Mouse (Mus musculus) hematopoietic stem cell, adult 5-6 weeks (primary cell): ENCODE results near the gene Fbln1. TPM values are rescaled to one million over a fixed set of nuclear protein-coding genes. Genes with fewer than 3 reads are reported as not detected.
A peak's percentile ranks its signal among the peaks of the same experiment; 100 is the strongest.

ENCODE experiments used
- ATAC-seq, 2 experiments: fragments of 125-278 bp in 1 of 2; replicated peaks in 1 of 2; 2 replicates each; pipeline ENCODE4 v1.8.0; 2016 to 2017; ENCODE audit warnings: inconsistent platforms in 2 of 2, mild to moderate bottlenecking in 2 of 2, moderate number of reproducible peaks in 2 of 2, low read depth in 1 of 2, moderate TSS enrichment in 1 of 2; ENCODE audit not compliant: low FRiP score in 2 of 2, poor library complexity in 2 of 2, severe bottlenecking in 2 of 2, insufficient read depth in 1 of 2, low TSS enrichment in 1 of 2
- total RNA-seq: library from RNA; stranded (forward); fragments of 172-1452, 232-1000 nt; gene quantifications from 2 replicates; pipeline ENCODE4 v1.2.3, GENCODE M21; 2017

Fbln1 gene
- total RNA-seq: 0.88 and 1.2 TPM in 2 replicates

- peak in 1 of 2 experiments; percentile 29; a peak in 2 of 4 replicates for ATAC-seq
These were observed at the start of gene Fbln1 for GRCm38 (mm10) chr15:85205792-85206702. TSS of gene Fbln1 (plus strand) at chr15:85205949.

DNA sequence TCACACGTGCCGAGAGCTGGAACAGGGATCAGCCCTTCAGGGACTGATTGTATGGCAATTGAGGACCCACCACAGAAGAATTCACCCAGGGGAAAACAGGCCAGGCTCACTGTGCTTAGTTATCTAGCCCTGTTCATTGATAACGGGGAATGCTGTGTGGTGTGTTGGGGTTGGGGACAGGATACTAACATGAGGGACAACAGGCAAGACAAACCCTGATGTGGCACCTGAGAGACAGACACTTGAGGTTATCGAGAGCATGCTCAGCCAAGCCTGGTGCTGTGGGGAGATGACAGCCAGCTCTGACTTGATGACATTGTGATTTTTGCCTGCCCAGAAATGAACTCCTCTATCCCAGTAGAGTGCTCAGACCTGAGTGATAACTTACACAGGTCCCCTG, 49.6 kb upstream of the Fbln1 start:
- no peak for ATAC-seq

DNA sequence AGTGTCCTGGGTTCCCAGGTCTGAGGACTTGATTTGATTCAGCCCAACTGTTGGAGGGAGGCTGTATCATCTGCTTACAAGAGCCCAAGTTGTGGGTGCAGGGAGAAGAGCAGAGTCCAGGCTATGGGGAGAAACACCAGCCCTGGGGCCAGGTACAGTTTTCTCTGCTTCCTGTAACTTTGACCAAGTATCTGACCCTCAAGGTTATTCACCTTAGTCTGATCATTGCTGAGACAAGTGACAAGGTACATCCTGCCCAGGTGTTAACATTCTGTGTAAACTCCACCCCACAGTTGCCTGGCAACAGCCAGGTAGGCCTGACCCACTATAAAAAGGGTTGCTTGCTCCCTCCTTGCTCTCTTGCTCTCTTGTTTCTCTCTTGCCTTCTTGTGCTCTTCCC, 44.3 kb upstream of the Fbln1 start:
- no peak for ATAC-seq

GRCm38 (mm10) chr15:85162693-85163663, 42.8 kb upstream of the Fbln1 start:
- no peak for ATAC-seq

GRCm38 (mm10) chr15:85166433-85166933, 39.3 kb upstream of the Fbln1 start:
- 0 out of 4 replicates have a peak, but pooled peaks of 1 of the 2 experiments have one; percentile 37 for ATAC-seq

DNA sequence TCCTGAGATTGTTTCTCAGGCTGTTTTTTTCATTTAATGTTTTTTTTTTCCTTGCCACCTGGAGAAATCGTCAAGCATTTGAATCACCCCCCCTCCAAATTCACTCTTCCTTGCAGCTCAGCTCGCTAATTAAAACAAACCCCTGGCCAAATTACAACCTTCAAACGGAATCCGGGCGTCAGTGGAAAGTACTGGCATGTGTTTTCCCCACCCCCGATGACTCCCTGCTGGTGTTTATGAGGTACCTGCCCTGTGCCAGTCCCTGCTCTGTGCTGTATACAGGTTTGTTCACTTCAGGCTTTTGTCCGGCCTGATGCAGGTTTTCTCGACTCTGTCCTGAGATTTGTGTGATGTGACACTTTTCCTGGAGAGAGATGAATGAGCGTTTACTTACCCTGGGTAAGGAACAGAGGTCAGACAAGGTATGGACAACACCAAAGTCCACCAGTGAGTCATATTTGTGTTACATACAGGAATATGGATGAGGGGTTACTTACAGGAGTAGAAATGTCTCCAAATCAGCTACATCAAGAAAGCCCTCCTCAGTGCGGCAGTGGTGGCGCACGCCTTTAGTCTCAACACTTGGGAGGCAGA, 38.6 kb upstream of the Fbln1 start:
- no peak for ATAC-seq

GRCm38 (mm10) chr15:85172054-85172453, 33.7 kb upstream of the Fbln1 start:
- ATAC-seq: no peak

DNA sequence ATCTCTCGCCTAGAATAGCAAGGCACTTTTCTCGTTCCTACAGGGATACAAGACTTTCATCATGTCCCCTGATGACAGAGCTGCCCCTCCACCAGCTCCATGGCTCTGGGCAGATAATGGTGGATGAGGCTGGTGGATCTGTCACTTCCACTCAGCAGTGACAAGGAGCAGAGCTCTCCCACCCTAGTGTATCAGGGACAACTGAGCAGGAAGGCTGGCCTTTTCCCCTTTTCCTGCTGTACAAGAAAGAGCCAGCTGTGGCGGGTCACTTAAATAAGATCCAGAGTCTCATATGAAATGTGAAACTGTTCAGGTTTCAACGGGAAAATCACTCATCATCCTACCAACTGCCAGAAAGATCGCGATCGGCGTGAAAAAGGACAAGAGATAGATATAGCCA, 32.3 kb upstream of the Fbln1 start:
- no peak for ATAC-seq

DNA sequence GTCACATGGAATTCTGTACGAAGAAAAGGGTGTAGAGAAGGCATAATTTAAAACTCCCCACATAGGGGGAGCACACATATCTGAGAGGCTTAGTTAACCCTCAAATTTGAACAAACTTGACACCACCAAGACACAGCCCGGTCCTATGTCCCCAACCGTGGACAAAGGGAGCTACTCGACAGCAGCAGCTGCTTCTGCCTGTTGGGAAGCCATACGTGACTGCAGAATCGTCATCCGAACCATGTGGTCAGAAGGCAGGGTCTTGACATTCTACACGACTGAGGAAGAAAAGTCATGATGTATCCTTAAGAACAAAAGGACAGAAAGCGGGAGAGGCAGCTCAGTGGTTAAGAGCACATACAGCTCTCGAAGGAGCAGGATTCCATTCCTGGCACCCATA, 31.7 kb upstream of the Fbln1 start:
- no peak for ATAC-seq

- ATAC-seq: peak in 1 of 2 experiments; percentile 58; a peak in 1 of 4 replicates
These were observed 28.2 kb upstream of the Fbln1 start for GRCm38 (mm10) chr15:85177576-85177975.

DNA sequence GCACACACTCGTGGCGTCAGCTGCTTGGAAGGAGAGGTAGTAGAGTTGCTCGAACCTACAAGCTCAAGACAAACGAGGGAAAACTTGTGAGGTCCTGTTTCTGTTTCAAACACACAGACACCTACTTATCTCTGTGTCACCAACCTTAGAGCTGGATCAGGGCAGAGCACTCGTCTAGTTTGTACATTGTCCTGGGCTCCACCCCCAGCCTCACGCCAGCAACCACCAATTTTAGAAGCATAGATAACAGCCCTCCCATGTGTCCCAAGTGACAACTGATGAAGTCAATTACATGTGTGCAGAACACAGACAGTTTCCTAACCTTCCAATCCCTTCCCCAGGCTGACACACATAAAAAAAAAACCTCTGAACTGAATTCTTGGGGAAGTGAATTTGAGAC, 27.6 kb upstream of the Fbln1 start:
- ATAC-seq: no peak

GRCm38 (mm10) chr15:85179528-85180180, 26.1 kb upstream of the Fbln1 start:
- ATAC-seq: no peak

DNA sequence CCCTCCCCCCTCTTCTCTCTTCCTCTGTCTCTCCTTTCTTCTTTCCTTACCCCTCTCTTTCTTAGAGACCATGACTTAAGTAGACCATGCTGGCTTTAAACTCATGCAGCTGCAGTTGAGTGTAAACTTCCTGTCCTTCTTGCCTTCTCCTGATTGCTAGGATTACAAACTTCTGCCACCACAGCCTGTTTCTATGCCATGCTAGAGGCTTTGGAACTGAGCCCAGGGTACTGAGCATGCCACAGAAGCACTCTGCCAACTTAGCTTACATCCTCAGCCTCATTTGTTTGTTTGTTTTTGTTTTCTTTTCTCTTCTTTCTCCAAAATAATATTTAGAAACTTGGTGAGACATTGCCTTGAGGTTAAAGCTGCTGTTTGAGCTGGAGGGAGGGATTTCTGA, 25.4 kb upstream of the Fbln1 start:
- no peak for ATAC-seq

- no peak for ATAC-seq
These were observed 23.7 kb upstream of the Fbln1 start for GRCm38 (mm10) chr15:85182063-85182462.

DNA sequence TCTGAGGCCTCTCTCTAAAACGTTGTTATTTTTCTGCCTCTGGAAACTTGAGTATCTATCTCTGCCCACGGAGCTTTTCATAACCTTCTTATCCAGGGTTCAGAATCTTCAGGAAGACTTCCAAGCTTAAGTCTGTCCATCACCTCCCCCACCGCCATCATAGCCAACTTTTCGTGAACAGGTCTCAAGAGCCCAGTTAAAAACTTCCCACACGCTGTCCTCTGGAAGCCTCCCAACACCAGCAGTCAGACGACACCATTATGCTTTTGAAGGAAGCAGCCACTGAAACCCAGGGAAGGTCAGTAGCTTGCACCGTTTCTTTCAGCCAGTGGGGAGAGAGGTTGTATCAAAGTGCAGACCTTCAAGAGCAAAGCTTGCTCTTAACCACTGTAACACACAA, 18.8 kb upstream of the Fbln1 start:
- ATAC-seq: no peak

GRCm38 (mm10) chr15:85188167-85188778, 17.5 kb upstream of the Fbln1 start:
- ATAC-seq: no peak
